Mouse (Mus musculus) CD4-positive helper T cell, adult 2 months (primary cell): ENCODE data around the gene Tubb5.
"Not testable (repeated sequence)": the region's sequence is repeated elsewhere in the genome, so short reads cannot be mapped to it uniquely, and the experiment has no call there.

Experiments used
- DNase-seq: peaks from one replicate; pipeline ENCODE4 v3.0.0-alpha.2; 2012; ENCODE audit warnings: low read depth, missing footprints, low spot score

Gene Tubb5

DNA sequence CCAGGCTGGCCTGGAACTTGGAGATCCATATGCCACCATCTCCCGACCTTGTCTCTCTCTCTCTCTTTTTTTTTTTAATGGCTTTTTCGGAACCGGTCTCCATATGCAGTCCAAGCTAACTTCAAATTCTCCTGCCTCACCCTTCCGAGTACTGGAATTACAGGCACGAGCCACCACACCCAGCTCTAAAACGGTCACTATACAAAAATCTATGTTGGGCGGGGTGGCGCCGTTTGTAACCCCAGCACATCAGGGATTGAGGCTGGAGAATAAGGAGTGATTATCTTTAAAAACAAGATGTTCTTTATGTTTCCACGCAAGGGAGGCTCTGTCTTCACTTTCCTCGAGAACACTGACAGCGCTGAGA, 22.7 kb upstream of the Tubb5 start:
- DNase-seq: no peak

DNA sequence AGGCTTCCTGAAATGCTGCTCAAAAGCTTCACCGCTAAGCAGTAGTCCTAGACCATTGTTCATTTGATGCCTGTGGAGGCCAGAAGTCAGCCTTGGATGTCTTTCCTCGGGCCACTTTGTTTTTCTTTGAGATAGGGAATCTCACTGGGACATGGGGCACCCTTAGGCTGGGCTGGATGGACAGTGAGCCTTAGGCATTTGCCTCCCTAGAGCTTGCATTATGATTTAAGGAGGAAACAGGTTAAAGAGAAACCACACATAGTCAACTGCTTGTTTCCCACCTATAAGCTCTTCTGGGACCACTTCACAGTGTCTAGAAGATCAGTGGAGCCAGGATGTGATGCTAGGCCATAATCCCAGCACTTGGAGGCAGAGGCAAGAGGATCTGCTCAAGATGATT, 21.7 kb upstream of the Tubb5 start:
- DNase-seq: no peak

DNA sequence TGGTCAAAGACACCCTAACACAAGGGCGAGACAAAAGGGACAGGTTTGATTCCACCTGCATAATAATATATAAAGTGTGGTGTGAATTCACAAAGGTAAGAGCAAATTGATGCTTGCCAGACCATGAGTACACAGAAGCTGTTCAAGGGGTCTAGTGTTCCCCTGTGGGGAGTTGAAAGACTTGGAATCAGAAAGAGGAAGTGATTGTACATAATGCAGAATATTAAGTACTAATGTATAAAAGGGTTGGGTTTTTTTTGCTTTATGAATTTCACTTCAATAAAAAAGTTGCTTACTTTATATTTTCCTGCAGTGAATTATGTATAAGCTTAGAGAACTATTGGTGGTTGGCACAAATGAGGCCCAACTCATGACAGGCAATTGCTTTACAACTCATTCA, 21.3 kb upstream of the Tubb5 start:
- DNase-seq: no peak

DNA sequence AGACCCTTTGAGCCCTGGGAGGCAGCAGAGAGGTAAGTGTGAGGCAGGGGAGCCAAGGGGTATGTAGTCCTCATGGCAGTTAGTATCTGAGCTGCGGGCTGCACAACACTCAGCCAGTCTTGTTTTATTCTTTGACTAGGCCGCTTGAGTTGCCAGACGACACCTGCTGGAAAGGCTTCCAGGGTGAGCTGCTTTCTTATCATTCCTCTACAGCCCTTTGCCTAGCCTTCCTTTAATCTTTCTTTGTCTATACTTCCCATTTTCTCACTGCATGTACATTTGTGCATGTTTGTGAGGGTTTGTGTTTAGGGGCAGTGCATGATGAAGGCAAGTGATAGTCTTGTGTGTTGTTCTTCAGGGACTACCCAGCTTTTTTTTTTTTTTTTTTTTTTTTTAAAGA, 12.9 kb upstream of the Tubb5 start:
- DNase-seq: no peak

DNA sequence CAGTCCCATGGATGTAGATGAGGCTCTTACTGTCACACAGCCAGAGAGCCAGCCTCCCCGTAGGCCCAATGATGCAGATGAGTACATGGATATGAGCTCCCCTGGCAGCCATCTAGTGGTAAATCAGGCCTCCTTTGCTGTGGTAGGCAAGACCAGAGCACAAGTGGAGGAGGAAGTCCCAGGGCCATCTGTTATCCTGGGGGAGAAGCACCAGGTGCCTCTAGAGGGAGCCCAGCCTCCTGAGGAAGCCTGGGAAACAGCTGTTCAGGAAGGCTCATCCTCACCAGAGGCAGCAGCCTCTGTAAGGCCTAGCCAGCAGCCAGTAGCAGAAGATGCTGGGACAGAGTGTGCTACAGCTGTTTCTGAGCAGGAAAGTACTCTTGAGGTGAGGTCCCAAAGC, 10.0 kb upstream of the Tubb5 start:
- no peak for DNase-seq

DNA sequence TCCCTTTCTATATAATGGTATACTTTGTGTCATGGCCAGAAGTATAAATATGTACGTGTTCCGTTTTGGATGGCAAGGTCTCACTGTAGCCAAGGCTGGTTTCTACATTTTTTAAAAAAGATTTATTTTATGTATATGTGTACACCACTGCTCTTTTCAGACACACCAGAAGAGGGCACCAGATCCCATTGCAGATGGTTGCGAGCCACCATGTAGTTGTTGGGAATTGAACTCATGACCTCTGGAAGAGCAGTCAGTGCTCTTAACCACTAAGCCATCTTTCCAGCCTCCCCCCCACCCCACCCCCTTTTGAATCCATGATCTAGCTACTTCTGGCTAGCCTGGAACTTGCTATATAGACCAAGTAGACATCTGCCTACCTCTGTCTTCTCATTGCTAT, 5.4 kb upstream of the Tubb5 start:
- DNase-seq: no peak

GRCm38 (mm10) chr17:35842006-35842405, 3.9 kb upstream of the Tubb5 start:
- no peak for DNase-seq

DNA sequence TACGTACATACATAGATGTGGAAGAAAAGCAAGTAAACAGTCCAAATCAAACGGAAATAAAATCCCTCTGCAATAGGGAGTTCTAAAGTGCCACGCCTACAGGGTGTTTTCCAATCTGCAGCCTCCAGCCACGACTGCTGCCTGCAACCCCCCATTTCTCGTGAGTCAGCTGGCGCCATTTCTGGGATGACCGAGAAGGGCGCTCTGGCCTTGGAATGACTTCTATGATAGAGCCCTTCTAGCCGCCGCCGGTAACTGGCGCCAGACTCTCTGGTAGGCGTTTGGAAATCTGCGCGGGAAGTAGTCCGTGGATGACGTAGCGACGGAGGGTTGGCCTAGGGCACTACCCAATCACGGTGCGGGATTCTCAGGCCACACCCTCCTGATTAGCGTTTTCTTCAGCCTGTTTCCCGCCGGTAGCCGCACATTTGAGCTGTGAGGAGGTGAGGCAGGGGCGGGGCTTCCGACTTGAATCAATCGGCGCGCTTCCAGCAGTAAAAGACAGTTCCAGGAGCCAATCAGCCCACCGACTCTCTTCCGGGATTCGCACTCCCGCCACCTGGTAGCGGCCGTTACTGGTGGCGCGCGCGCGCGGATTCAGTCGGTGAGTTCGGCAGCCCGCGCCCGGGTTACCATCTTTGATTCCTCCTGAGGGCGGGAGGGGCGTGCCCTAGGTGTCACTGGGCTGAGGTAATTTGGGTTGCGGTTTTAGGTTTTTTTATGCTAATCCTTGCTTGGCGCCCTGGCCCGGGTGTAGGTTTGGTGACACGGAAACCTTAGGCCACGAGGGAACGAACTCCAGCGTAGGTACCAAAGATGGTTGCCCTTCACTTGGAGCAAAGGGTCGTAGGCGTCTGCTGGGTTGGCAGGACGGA, 3.2 kb upstream of the Tubb5 start, which contains the start of gene Mdc1:
Mdc1 (plus strand) TSS at position 440 of the 875 bp plus-strand sequence.
- DNase-seq: peak; percentile 100

GRCm38 (mm10) chr17:35840561-35840960, 2.5 kb upstream of the Tubb5 start:
- DNase-seq: peak; percentile 30

GRCm38 (mm10) chr17:35839002-35839401, 896 bp upstream of the Tubb5 start:
- DNase-seq: not testable (repeated sequence)

DNA sequence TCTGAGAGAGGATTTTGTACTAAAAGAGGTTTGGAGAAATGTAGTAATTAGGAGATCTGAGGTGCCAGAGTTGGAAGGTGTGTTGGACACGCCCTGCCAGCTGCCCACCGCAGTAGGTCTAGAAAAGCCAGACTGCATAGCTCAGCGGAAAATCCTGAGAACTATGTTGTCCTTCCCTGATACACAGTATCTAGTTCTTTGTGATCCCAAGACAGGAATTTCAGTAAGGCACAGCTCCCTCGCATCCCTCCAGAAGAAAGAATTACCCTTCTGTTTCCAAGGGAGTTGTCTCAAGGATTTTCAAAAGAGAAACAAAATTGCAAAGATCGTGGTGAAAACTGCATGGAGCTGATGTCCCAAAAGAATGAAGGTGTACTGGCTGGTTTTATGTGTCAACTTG, 464 bp upstream of the Tubb5 start:
- no peak for DNase-seq

- peak; percentile 59 for DNase-seq
These were observed 619 bp downstream of the Tubb5 start for GRCm38 (mm10) chr17:35837487-35837886.

- peak; percentile 85 for DNase-seq
These were observed 1.1 kb downstream of the Tubb5 start for GRCm38 (mm10) chr17:35836991-35837422.

DNA sequence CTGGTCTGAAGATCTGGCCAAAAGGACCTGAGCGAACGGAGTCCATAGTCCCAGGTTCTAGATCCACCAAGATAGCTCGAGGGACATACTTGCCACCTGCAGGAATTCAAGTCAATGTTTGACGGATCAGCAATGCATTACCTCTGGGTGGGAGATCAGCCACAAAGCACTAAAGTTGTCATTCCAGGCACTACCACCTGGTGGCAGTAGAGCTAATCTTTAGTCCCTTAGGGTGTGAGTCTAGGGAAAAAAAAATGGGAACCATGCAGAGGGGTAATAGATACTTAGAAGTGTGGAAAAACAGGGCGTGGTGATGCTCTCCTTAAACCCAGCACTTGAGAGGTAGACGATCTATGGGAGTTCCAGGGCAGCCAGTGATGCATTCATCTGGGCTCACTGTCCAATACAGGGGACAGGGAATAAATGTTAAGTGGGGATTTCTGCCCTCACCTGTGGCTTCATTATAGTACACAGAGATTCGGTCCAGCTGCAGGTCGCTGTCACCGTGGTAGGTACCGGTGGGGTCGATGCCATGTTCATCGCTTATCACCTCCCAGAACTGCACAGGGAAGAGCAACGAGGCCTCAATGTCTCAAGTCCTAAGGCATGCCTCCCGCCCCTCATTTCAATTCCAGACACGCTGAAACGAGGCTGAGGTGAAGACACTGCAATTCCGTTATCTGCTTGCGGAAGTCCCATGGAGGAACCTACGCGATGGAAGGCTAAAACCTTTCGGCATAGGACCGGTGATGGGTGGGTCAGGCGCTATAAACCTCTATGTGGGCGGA, 1.7 kb downstream of the Tubb5 start:
- peak; percentile 85 for DNase-seq

DNA sequence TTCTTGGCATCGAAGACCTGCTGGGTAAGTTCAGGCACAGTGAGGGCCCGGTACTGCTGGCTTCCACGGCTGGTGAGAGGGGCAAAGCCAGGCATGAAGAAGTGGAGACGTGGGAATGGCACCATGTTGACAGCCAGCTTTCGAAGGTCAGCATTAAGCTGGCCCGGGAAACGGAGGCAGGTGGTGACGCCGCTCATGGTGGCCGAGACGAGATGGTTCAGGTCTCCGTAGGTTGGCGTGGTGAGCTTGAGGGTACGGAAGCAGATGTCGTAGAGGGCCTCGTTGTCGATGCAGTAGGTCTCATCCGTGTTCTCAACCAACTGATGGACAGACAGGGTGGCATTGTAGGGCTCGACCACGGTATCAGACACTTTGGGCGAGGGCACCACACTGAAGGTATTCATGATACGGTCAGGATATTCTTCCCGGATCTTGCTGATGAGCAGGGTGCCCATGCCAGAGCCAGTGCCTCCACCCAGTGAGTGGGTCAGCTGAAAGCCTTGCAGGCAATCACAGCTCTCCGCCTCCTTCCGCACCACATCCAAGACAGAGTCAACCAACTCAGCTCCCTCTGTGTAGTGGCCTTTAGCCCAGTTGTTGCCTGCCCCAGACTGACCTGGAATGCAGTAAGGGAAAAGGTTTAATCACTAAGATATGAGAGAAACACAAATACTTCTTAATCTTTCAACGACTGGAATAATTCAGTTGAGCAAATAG, 2.5 kb downstream of the Tubb5 start:
- no peak for DNase-seq

- peak; percentile 26 for DNase-seq
These were observed 3.2 kb downstream of the Tubb5 start for GRCm38 (mm10) chr17:35834696-35835422.

DNA sequence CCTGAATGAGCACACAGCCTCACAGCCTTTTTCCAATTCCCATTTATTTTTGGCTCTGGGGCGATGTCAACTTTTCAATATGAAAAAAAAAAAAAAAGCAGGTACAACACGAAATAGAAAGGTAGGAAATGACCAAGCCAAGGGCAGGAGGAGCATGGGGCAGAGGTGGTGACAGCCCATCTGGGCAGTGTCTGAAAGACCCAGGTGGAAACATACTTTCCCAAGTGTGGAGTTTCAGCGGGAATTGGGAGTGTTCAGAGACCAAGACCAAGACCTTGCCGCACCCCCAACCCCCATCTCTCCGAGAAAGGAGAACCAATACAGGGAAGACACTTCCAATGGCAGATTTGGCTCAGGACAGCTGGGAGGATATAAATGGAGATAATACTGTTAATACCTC, 4.2 kb downstream of the Tubb5 start:
- no peak for DNase-seq

DNA sequence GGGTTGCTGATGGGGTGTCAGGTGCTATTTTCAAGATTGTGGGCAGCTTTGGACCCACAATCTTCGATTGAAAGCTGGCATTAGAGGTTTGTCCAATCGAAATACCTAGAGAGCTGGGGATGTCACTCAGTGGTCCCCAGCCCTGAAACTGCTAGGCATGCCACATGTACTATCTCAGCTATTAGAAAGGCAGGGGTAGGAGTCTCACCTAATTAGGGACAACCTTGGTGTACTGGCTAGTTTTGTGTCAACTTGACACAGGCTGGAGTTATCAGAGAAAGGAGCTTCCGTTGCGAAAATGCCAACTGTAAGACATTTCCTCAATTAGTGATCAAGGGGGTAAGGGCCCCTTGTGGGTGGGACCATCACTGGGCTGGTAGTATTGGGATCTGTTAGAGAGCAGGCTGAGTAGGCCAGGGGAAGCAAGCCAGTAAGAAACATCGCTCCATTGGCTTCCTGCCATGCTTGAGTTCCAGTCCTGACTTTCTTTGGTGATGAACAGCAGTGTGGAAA, 4.8 kb downstream of the Tubb5 start:
- no peak for DNase-seq

DNA sequence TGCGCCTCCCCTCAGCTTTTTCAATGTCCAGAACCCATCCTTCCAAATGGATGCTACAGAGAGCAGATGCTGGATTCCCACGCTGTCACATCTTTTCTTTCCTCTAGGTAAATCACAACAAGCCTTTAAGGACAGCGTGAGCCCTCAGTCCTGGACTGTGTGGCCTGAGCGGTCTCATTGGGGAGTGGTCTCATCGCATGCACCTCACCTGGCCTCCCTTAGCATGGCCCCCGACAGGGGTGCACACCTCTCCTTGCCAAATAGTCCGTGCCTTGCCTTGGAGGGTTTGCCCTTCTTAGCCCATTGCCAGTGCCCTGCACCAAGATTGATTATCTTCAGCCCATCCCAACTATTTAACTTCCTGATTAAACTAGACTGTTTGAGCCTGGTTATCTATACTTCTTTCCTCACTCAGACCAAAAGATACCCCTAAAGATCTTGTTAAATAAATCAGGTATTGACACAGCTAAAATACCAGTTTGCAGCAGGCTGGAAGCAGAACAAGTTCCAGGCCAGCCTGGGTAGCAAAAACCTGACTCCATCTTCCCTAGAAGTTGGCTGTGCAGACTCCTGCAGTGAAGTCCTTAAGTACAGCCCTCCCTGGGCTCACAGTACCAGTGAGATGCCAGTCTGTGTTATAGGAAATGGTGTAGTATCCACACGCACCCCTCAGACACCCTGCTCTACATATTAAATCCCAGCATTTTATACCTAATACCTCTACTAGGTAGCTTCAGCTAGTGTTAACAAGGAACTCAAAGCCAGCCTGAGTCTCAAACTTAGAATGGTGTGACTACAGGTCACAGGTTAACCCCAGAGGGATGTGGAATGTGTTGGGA, 5.5 kb downstream of the Tubb5 start:
- DNase-seq: no peak

DNA sequence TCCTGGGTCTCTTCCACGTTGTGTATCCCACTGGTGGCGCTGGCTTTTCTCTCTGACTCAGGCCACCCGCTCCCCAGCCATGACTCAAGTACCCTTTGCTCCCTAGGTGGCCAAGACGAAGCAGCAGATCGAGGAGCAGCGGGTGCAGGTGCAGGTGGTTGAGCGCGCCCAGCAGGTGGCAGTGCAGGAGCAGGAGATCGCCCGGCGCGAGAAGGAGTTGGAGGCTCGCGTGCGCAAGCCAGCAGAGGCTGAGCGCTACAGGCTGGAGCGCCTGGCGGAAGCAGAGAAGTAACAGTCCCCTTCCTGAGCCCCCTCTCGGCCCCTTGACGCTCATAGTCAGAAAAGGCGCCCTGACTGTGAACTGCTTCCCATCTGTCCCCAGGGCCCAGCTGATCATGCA, 8.4 kb downstream of the Tubb5 start:
- peak; percentile 89 for DNase-seq
